Mouse (Mus musculus) heart, embryonic 11.5 days (tissue): ENCODE data around the gene Spg21. TPM values are rescaled to one million over a fixed set of nuclear protein-coding genes. Genes with fewer than 3 reads are reported as not detected.

ENCODE experiments used
- ATAC-seq: fragments of 200-750 bp; cut with Nextera tagmentation; replicated peaks from 2 replicates; pipeline ENCODE4 v1.8.0; 2017; ENCODE audit warnings: moderate library complexity; ENCODE audit not compliant: insufficient number of reproducible peaks, low FRiP score, low TSS enrichment
- H3K27ac ChIP-seq: fragments of 300-500 bp; sonication (generic); 2 replicates; pipeline ENCODE4 v1.5.1; 2014; ENCODE audit warnings: mild to moderate bottlenecking, low read depth, low read length
- H3K27me3 ChIP-seq: fragments of 300-500 bp; sonication (generic); 2 replicates; pipeline ENCODE4 v1.6.1; 2014; ENCODE audit warnings: mild to moderate bottlenecking, low read length, mixed read lengths; ENCODE audit not compliant: control insufficient read depth, insufficient read depth
- H3K36me3 ChIP-seq: fragments of 300-500 bp; sonication (generic); 2 replicates; pipeline ENCODE4 v1.6.1; 2014; ENCODE audit warnings: mild to moderate bottlenecking, low read length, moderate library complexity, mixed read lengths; ENCODE audit not compliant: control insufficient read depth, insufficient read depth
- H3K4me1 ChIP-seq: fragments of 300-500 bp; sonication (generic); 2 replicates; pipeline ENCODE4 v1.6.1; 2014; ENCODE audit warnings: low read length; ENCODE audit not compliant: control insufficient read depth, insufficient read depth
- H3K4me2 ChIP-seq: fragments of 300-500 bp; sonication (generic); 2 replicates; pipeline ENCODE4 v1.6.1; 2014; ENCODE audit warnings: mild to moderate bottlenecking, moderate library complexity
- H3K4me3 ChIP-seq: fragments of 300-500 bp; sonication (generic); 2 replicates; pipeline ENCODE4 v1.5.1; 2014; ENCODE audit warnings: low read depth, low read length
- H3K9ac ChIP-seq: fragments of 300-500 bp; sonication (generic); 2 replicates; pipeline ENCODE4 v1.6.1; 2014; ENCODE audit warnings: mild to moderate bottlenecking, low read depth, low read length, moderate library complexity
- H3K9me3 ChIP-seq: fragments of 300-500 bp; sonication (generic); replicated peaks from 2 replicates; pipeline ENCODE4 v1.6.1; 2016; ENCODE audit warnings: low read length; ENCODE audit not compliant: control insufficient read depth
- WGBS: fragments of 180-500 bp; shearing (Covaris S2); extraction: QIAGEN DNeasy Blood & Tissue Kit; methylation state at CpG from one replicate; pipeline ENCODE4 v1.1.7; 2014; ENCODE audit not compliant: insufficient replicate concordance; 5-methylcytosine and 5-hydroxymethylcytosine counted together
- polyA plus RNA-seq: library from polyadenylated mRNA; unstranded; fragments of >200 nt; fragmentation: Nextera tagmentation; extraction: Ambion mirVana; gene quantifications from 2 replicates; pipeline ENCODE4 v1.2.1, GENCODE M21; 2014

Gene Spg21
- polyA plus RNA-seq, 1 experiment from 2014 or later = 62.6 TPM

DNA sequence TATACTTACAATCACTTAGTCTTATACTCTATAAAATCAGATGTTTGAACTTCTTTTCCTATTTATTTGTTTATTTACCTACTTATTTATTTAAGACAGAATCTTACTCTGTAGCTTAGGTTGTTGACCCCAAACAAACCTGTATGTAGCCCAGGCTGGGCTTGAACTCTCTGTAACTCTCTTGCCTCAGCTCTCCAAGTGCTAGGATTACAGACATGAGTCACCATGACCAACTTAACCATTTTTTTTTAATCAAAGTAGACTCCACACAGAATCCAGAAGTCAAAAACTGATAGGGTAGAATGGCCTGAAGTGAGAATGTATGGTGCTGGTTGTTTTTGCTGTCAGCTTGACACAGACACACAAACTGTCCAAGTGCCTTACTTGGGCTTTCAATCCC is 30.3 kb upstream of the Spg21 start:
- no peak for ATAC-seq
- Histone ChIP-seq H3K4me1 (no peaks in the 10 kb centered on the region), H3K9me3 (no peaks in the 10 kb centered on the region), H3K27me3 (no peaks in the 10 kb centered on the region), H3K4me2 (no peak overlapping the region), H3K36me3 (no peaks in the 10 kb centered on the region), H3K9ac (no peak overlapping the region), H3K4me3 (no peak overlapping the region), H3K27ac (no peak overlapping the region)

DNA sequence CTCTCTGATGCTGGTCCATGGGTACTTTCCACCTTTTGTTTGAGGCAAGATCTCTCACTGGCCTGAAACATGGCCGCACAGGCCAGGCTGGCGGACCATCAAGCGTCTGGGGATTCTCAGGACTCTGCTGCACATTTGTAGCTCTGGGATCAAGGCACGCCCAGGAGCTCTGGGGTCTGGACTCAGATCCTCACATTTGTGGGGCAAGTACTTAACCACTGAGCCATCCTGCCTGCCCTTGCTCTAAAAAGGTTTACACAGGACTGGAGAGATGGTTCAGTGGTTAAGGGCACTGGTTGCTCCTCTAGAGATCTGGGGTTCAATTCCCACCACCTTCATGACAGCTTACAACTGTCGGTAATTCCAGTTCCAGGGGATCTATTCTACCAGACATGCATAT is 29.8 kb upstream of the Spg21 start:
- 86% methylated on average over 5 of the region's 5 CpGs for WGBS
- no peaks in the 10 kb centered on the region for H3K36me3 ChIP-seq
- H3K4me3 ChIP-seq = no peak overlapping the region
- no peaks in the 10 kb centered on the region for H3K4me1 ChIP-seq
- H3K4me2 ChIP-seq = no peak overlapping the region
- H3K9ac ChIP-seq = no peak overlapping the region
- H3K9me3 ChIP-seq = no peaks in the 10 kb centered on the region
- H3K27me3 ChIP-seq = no peaks in the 10 kb centered on the region
- H3K27ac ChIP-seq = no peak overlapping the region
- no peak for ATAC-seq

DNA sequence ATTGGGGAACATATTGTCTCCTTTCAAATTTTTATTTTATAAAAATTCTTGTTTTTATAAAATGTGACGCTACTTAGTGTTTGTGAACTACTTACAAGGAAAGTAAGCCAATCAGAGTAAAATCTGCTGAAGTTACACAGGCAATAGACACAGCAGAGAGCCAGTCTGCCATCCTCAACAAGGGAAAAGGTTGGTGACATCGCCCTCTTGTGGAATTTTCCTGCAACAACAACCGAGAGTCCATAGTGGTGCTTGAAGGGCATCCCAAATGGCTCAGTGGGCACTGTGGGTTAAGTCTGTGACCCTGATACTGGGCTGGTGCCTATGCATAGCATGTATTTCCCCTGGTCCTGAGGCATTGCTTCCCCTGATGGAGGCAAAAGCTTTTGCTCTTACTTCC is 28.5 kb upstream of the Spg21 start:
- ATAC-seq = no peak; the same call in 1 of the 2 replicates
- 4% methylated on average over 3 of the region's 3 CpGs for WGBS
- Histone ChIP-seq H3K4me1 (peaks cover 4% of the 10 kb centered on the region; the same call in 1 of the 2 replicates), H3K9ac (no peak overlapping the region), H3K36me3 (no peaks in the 10 kb centered on the region), H3K4me3 (no peak overlapping the region), H3K27ac (no peak overlapping the region), H3K4me2 (no peak overlapping the region), H3K9me3 (no peaks in the 10 kb centered on the region), H3K27me3 (no peaks in the 10 kb centered on the region)

DNA sequence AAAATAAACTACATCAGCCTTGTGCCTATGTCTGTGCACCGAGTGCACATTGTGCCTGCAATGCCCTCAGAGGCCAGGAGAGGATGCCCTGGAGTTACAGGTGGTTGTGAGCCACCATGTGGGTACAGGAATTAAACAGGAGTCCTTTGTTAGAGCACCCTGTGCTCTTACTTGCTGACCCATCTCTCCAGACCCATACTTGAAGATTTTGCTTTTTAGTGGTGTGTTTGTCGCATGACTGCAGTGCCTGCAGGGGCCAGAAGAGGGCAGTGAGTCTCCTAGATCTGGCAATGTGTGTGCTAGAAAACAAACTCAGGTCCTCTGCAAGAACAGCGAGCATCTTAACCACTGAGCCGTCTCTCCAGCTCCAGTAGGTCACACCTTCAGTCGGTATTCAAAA is 26.6 kb upstream of the Spg21 start:
- Histone ChIP-seq H3K27ac (no peak overlapping the region), H3K9me3 (no peaks in the 10 kb centered on the region), H3K9ac (no peak overlapping the region), H3K36me3 (no peaks in the 10 kb centered on the region), H3K4me1 (peaks cover 4% of the 10 kb centered on the region; the same call in 1 of the 2 replicates), H3K4me3 (no peak overlapping the region), H3K27me3 (no peaks in the 10 kb centered on the region), H3K4me2 (no peak overlapping the region)
- no peak for ATAC-seq
- WGBS = 57% methylated on average over 5 of the region's 5 CpGs

DNA sequence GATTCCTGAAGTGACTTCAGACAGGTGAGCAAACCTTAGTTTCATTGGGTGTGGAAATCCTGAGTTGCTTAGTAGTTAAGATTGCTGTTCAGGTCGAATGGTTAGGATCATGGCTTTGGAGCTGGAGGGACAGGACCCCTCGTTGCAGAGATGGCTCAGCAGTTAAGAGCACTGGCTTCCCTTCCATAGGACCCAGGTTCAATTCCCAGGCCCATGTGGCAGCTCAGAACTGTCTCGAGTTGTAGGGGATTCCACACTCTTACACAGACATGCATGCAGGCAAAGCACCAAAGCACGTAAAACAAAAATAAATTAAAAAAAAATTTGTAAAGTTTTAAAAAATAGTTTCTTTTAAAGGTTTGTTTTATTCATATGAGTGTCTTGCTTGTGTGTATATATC is 25.5 kb upstream of the Spg21 start:
- Histone ChIP-seq H3K27ac (no peak overlapping the region), H3K27me3 (no peaks in the 10 kb centered on the region), H3K4me3 (no peak overlapping the region), H3K36me3 (no peaks in the 10 kb centered on the region), H3K9me3 (no peaks in the 10 kb centered on the region), H3K9ac (no peak overlapping the region), H3K4me1 (peaks cover 4% of the 10 kb centered on the region; the same call in 1 of the 2 replicates), H3K4me2 (no peak overlapping the region)
- 0 out of 2 replicates have a peak, but pooled peaks have one; percentile 7 for ATAC-seq
- 75% methylated on average over 4 of the region's 4 CpGs for WGBS

DNA sequence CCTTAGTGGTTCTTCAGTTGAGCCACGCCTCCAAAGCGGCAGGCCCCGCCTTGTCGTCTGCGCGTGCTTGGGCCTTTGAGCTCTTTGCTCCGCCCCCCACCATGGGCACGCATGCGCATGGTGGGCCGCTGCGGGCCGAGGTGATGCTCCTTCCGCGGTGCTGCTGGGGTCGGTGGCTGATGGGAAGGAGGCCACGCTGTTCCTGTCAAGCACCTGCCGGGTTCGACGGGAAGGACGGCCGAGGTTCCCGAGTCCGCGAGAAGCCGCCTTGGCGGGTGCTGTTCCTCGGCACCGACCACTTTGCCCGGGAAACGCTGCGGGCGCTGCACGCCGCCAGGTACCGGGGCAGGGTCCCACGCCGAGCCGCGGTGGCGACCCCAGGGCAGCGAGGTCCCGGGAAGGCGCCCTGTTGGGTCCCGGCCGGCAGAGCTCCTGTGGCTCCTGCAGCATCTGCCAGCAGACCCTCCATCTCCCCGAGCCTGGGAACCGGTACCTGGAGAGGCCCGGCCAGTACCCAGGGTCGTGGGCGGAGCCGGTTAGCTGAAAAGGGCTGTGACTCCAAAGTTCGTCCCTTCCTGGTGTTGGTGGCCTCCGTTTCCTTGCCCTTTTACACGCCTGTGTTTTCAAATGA is 25.0 kb upstream of the Spg21 start, which contains the start of gene Mtfmt:
Gene Mtfmt, plus strand, starts transcription at position 112 of the 631 bp plus-strand sequence.
- peak within 1 kb of the TSS; percentile 82 for H3K9ac ChIP-seq
- peak within 1 kb of the TSS; percentile 65 for H3K4me2 ChIP-seq
- under 1% methylated on average over 52 of the region's 54 CpGs for WGBS
- peaks cover 4% of the 10 kb centered on the region; the same call in 1 of the 2 replicates for H3K4me1 ChIP-seq
- H3K27me3 ChIP-seq = no peaks in the 10 kb centered on the region
- H3K9me3 ChIP-seq = no peaks in the 10 kb centered on the region
- 0 out of 2 replicates have a peak, but pooled peaks cover 2% of the 10 kb centered on the region for H3K36me3 ChIP-seq
- peak; percentile 74 for ATAC-seq
- 0 out of 2 replicates have a peak within 1 kb of the TSS, but pooled peaks have one; percentile 25 for H3K27ac ChIP-seq
- H3K4me3 ChIP-seq = peak within 1 kb of the TSS; percentile 89

DNA sequence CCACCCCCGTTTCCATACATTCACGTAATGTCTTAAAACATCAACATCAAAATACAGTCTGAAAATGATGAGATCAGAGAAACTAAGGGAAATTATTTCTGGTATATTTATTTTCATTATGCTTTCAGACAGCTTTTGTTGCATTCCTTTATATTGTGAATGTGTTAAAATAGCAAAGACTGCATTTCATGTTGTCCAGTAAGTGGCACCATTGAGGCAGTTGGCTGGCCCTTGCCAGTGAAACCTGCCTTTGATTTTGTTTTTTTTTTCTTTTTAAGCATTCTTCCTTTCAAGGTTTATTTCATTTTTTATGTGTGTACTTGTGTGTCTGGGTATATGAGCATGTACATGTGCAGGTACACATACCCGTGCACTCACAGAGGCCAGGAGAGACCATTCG is 16.1 kb upstream of the Spg21 start:
- Histone ChIP-seq H3K36me3 (peaks cover 20% of the 10 kb centered on the region), H3K27me3 (no peaks in the 10 kb centered on the region), H3K9ac (no peak overlapping the region), H3K9me3 (no peaks in the 10 kb centered on the region), H3K4me2 (no peak overlapping the region), H3K4me3 (no peak overlapping the region), H3K4me1 (no peaks in the 10 kb centered on the region), H3K27ac (no peak overlapping the region)
- no peak for ATAC-seq
- 91% methylated on average over 4 of the region's 4 CpGs for WGBS

DNA sequence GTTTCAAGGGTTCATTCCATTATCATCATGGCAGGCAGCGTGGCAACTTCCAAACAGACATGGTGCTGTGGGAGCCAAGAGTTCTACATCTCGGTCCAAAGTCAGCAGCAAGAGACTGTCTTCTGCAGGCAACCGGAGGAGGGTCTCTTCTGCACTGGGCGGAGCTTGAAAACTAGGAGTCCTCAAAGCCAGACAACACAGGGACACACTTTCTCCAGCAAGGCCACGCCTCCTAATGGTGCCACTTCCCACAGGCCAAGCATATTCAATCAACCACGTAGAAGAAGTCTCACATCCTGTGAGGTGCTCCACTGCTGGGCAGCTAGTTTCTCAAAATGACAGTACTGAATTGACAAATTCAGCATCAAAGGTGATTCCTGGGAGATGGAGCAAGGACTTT is 12.8 kb upstream of the Spg21 start:
- WGBS = 87% methylated on average over 6 of the region's 6 CpGs
- peaks cover 17% of the 10 kb centered on the region for H3K36me3 ChIP-seq
- no peaks in the 10 kb centered on the region for H3K9me3 ChIP-seq
- H3K27ac ChIP-seq = no peak overlapping the region
- no peaks in the 10 kb centered on the region for H3K27me3 ChIP-seq
- H3K4me1 ChIP-seq = no peaks in the 10 kb centered on the region
- H3K4me3 ChIP-seq = no peak overlapping the region
- H3K4me2 ChIP-seq = no peak overlapping the region
- ATAC-seq = no peak
- H3K9ac ChIP-seq = no peak overlapping the region

DNA sequence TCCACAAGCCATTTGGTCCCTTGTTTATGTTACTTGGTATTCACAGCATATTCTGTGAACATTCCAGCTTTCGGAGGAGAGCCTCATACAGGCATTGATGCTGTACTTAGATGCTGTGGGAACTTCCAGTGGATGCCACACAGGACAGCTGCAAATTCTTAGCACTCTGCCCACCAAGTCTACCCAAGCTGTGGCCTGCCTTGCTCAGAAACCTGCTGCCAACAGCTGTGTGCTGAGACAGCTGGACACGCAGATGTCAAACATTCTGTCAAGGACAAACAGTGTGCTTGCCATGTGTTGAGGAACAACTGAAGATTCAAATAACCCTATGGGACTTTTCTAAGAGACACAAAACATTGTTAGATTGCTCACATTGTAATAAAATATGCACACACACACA is 1.8 kb upstream of the Spg21 start:
- H3K4me3 ChIP-seq = no peak overlapping the region
- ATAC-seq = no peak
- peaks cover 14% of the 10 kb centered on the region for H3K4me1 ChIP-seq
- H3K9ac ChIP-seq = no peak overlapping the region
- no peak overlapping the region for H3K27ac ChIP-seq
- no peak overlapping the region for H3K4me2 ChIP-seq
- no peaks in the 10 kb centered on the region for H3K36me3 ChIP-seq
- no peaks in the 10 kb centered on the region for H3K27me3 ChIP-seq
- 83% methylated on average over 2 of the region's 2 CpGs for WGBS
- no peaks in the 10 kb centered on the region for H3K9me3 ChIP-seq
